Mouse (Mus musculus) megakaryocyte-erythroid progenitor cell, adult 5-6 weeks (primary cell): ENCODE measurements at regions not wholly inside any gene's neighbourhood (a gene's known extent, or its start where the extent isn't known, plus 50 kb on each side); places are given as distances from the start of the nearest gene placed in this dataset.

ENCODE experiments used
- ATAC-seq: replicated peaks from 2 replicates; pipeline ENCODE4 v1.8.0; 2016; ENCODE audit warnings: mild to moderate bottlenecking, inconsistent platforms; ENCODE audit not compliant: severe bottlenecking, poor library complexity, low FRiP score, low TSS enrichment

GRCm38 (mm10) chr11:48442534-48443254, 357.4 kb upstream of the Rack1 start:
- ATAC-seq, result no peak

GRCm38 (mm10) chr11:48436712-48437111, 363.4 kb upstream of the Rack1 start:
- ATAC-seq, result no peak

- ATAC-seq, result no peak
Measured at GRCm38 (mm10) chr11:48431316-48431715, 368.8 kb upstream of the Rack1 start.

GRCm38 (mm10) chr11:48427423-48427822, 372.7 kb upstream of the Rack1 start:
- ATAC-seq, result no peak

GRCm38 (mm10) chr11:48426446-48426845, 373.7 kb upstream of the Rack1 start:
- ATAC-seq, result no peak

- ATAC-seq, result no peak
Measured at GRCm38 (mm10) chr11:48418066-48418756, 381.9 kb upstream of the Rack1 start.

GRCm38 (mm10) chr11:48417615-48418014, 382.5 kb upstream of the Rack1 start:
- no peak for ATAC-seq

GRCm38 (mm10) chr11:48398032-48398431, 402.1 kb upstream of the Rack1 start:
- ATAC-seq, result no peak

GRCm38 (mm10) chr11:48381489-48381888, 392.7 kb upstream of the Sgcd start:
- no peak for ATAC-seq

GRCm38 (mm10) chr11:48378044-48378443, 389.3 kb upstream of the Sgcd start:
- no peak for ATAC-seq

GRCm38 (mm10) chr11:48377269-48377668, 388.5 kb upstream of the Sgcd start:
- ATAC-seq, result no peak

- ATAC-seq, result no peak
Measured at GRCm38 (mm10) chr11:48351349-48352023, 362.7 kb upstream of the Sgcd start.

- no peak for ATAC-seq
Measured at GRCm38 (mm10) chr11:48314500-48314899, 325.7 kb upstream of the Sgcd start.

GRCm38 (mm10) chr11:48295370-48295769, 306.6 kb upstream of the Sgcd start:
- no peak for ATAC-seq

GRCm38 (mm10) chr11:48262492-48262891, 273.7 kb upstream of the Sgcd start:
- ATAC-seq, result no peak

GRCm38 (mm10) chr11:48261089-48261488, 272.3 kb upstream of the Sgcd start:
- no peak for ATAC-seq

- no peak for ATAC-seq
Measured at GRCm38 (mm10) chr11:48250678-48251317, 262.0 kb upstream of the Sgcd start.

- no peak for ATAC-seq
Measured at GRCm38 (mm10) chr11:48249315-48249714, 260.5 kb upstream of the Sgcd start.

GRCm38 (mm10) chr11:48221156-48221555, 232.4 kb upstream of the Sgcd start:
- no peak for ATAC-seq

GRCm38 (mm10) chr11:48219157-48219556, 230.4 kb upstream of the Sgcd start:
- ATAC-seq, result no peak
